Mouse (Mus musculus) cerebellum, adult 2 months (tissue): ENCODE data around the gene Gm4778.

Experiments
- CTCF ChIP-seq: fragments of 200-500 bp; IDR thresholded peaks from 2 replicates; pipeline ENCODE4 v1.5.1; 2011; ENCODE audit warnings: low read depth, mild to moderate bottlenecking, control low read depth, low read length, moderate library complexity, borderline replicate concordance; ENCODE audit not compliant: insufficient read depth
- POLR2A ChIP-seq: fragments of 200-500 bp; IDR thresholded peaks from 2 replicates; pipeline ENCODE4 v1.6.1; 2011; ENCODE audit warnings: low read length, control low read depth, borderline replicate concordance; ENCODE audit not compliant: insufficient read depth

DNA sequence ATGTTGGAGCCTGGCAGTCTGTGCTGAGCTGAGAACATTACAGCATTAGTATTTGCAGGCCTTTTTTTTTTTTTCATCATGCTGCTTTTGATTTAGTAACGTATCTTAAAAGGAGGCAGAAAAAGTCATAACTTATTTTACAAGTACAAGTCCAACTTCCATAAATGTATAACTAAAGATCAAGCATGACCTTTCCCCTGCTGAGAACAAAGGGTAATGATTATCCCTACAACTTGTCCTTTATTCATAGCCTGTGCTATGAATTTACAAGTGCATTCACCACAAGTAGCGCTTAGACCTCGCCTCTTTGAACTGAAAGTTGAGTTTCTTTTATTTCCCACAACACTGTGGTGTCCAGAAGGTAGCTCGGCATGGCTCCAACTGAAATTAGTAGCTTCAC is 47.5 kb downstream of the Gm4778 start:
- TF ChIP-seq POLR2A (no peak), CTCF (no peak)
